Mouse (Mus musculus) embryonic fibroblast, embryonic 13.5 days (primary cell): ENCODE measurements around the gene Tenm1. TPM values are rescaled to one million over a fixed set of nuclear protein-coding genes. Genes with fewer than 3 reads are reported as not detected.

Source experiments
- H3K27ac ChIP-seq: 2 replicates; pipeline ENCODE4 v1.5.1; 2012; ENCODE audit warnings: low read length, control low read depth, inconsistent platforms; ENCODE audit not compliant: insufficient read depth
- H3K4me1 ChIP-seq: 2 replicates; pipeline ENCODE4 v1.6.1; 2011; ENCODE audit warnings: low read length; ENCODE audit not compliant: control insufficient read depth, insufficient read depth
- H3K4me3 ChIP-seq: 2 replicates; pipeline ENCODE4 v1.5.1; 2011; ENCODE audit warnings: mild to moderate bottlenecking, control low read depth, low read length; ENCODE audit not compliant: insufficient read depth
- CTCF ChIP-seq: IDR thresholded peaks from 2 replicates; pipeline ENCODE4 v1.5.1; 2011; ENCODE audit warnings: mild to moderate bottlenecking, control low read depth, low read length, moderate library complexity, borderline replicate concordance; ENCODE audit not compliant: insufficient read depth
- POLR2A ChIP-seq: IDR thresholded peaks from 2 replicates; pipeline ENCODE4 v1.6.1; 2011; ENCODE audit warnings: low read depth, mild to moderate bottlenecking, control low read depth, low read length, moderate library complexity
- polyA plus RNA-seq: library from polyadenylated mRNA; stranded (reverse); fragments of >200 nt; gene quantifications from 2 replicates; pipeline ENCODE4 v1.2.4, GENCODE M21; 2011; ENCODE audit warnings: low read depth; ENCODE audit not compliant: missing spikeins, insufficient read length

Tenm1 gene
- polyA plus RNA-seq, 1 experiment = 0.16 TPM

- Histone ChIP-seq H3K27ac (no peak overlapping the region), H3K4me1 (no peaks in the 10 kb centered on the region), H3K4me3 (no peak overlapping the region)
- TF ChIP-seq POLR2A = no peak
- no peak for TF ChIP-seq CTCF
Measured at GRCm38 (mm10) chrX:43317801-43318520, 111.0 kb downstream of the Tenm1 start.

- Histone ChIP-seq H3K4me3 (no peak overlapping the region), H3K4me1 (no peaks in the 10 kb centered on the region), H3K27ac (no peak overlapping the region)
- TF ChIP-seq POLR2A = no peak
- TF ChIP-seq CTCF = no peak
Measured at GRCm38 (mm10) chrX:43235844-43236243, 193.1 kb downstream of the Tenm1 start.

GRCm38 (mm10) chrX:43205003-43205402 lies 223.9 kb downstream of the Tenm1 start:
- no peak for TF ChIP-seq POLR2A
- TF ChIP-seq CTCF = no peak
- no peak overlapping the region for H3K27ac ChIP-seq
- H3K4me3 ChIP-seq = no peak overlapping the region
- H3K4me1 ChIP-seq = no peaks in the 10 kb centered on the region

GRCm38 (mm10) chrX:43202249-43202783 lies 226.6 kb downstream of the Tenm1 start:
- TF ChIP-seq POLR2A = no peak
- TF ChIP-seq CTCF = no peak
- no peaks in the 10 kb centered on the region for H3K4me1 ChIP-seq
- no peak overlapping the region for H3K4me3 ChIP-seq
- no peak overlapping the region for H3K27ac ChIP-seq

GRCm38 (mm10) chrX:43182975-43183374 lies 246.0 kb downstream of the Tenm1 start:
- no peak overlapping the region for H3K4me3 ChIP-seq
- no peaks in the 10 kb centered on the region for H3K4me1 ChIP-seq
- H3K27ac ChIP-seq = no peak overlapping the region
- no peak for TF ChIP-seq CTCF
- no peak for TF ChIP-seq POLR2A

- no peak overlapping the region for H3K4me3 ChIP-seq
- TF ChIP-seq CTCF (no peak), POLR2A (no peak)
- H3K27ac ChIP-seq = no peak overlapping the region
- H3K4me1 ChIP-seq = no peaks in the 10 kb centered on the region
Measured at GRCm38 (mm10) chrX:43151561-43151960, 277.4 kb downstream of the Tenm1 start.

GRCm38 (mm10) chrX:43129696-43130095 lies 299.2 kb downstream of the Tenm1 start:
- H3K4me3 ChIP-seq = no peak overlapping the region
- no peak overlapping the region for H3K27ac ChIP-seq
- H3K4me1 ChIP-seq = no peaks in the 10 kb centered on the region
- TF ChIP-seq CTCF = no peak
- TF ChIP-seq POLR2A = no peak

- TF ChIP-seq CTCF (no peak), POLR2A (no peak)
- no peak overlapping the region for H3K4me3 ChIP-seq
- no peaks in the 10 kb centered on the region for H3K4me1 ChIP-seq
Measured at GRCm38 (mm10) chrX:43122491-43122890, 306.4 kb downstream of the Tenm1 start.

GRCm38 (mm10) chrX:43122001-43122400 lies 306.9 kb downstream of the Tenm1 start:
- Histone ChIP-seq H3K4me1 (no peaks in the 10 kb centered on the region), H3K27ac (no peak overlapping the region), H3K4me3 (no peak overlapping the region)
- TF ChIP-seq CTCF (no peak), POLR2A (no peak)

More at GRCm38 (mm10) chrX:43122491-43122890, 306.4 kb downstream of the Tenm1 start:
- H3K27ac ChIP-seq = no peak overlapping the region

- H3K4me3 ChIP-seq = no peak overlapping the region
- H3K27ac ChIP-seq = no peak overlapping the region
- TF ChIP-seq CTCF = no peak
- no peaks in the 10 kb centered on the region for H3K4me1 ChIP-seq
Measured at GRCm38 (mm10) chrX:42986100-42986499, 442.8 kb downstream of the Tenm1 start.
